Mouse (Mus musculus) adrenal gland, postnatal 25 days (tissue): ENCODE results near the gene Nav2. TPM values are rescaled to one million over a fixed set of nuclear protein-coding genes. Genes with fewer than 3 reads are reported as not detected.

Source experiments
- DNase-seq: peaks from one replicate; pipeline ENCODE4 v3.0.0; 2021; ENCODE audit warnings: mixed read lengths
- total RNA-seq: library from RNA; stranded (reverse); gene quantifications from 2 replicates; pipeline ENCODE4 v1.2.3, GENCODE M21; 2021

Nav2 gene
- total RNA-seq, 1 experiment from 2014 or later = 11.6 TPM

DNA sequence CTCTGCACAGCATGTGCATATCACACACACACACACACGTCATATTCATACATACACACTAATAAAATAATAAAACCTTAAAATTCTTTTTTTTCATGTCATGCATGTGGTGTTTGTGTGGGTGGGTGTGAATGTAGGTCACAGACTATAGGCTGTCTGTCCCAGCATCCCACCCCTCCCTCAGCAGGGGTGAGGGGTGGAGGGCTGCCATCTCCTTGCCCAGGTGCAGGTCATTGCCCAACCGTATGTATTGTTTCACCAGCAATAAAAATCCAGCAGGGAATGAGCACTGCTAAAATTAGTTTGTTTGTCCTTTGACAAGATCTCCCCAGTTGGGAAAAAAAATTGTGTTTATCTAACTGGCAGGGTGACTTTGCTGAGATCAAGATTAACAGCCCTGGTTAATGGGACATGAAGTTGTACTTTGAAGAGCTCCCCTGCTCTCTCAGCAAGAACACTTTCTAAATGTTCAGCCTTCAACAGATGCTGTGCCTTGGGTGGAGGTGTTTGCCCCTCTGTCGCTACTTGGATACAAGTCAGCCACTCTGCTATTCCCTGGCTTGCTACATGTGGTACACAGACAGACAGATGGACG, 580.1 kb downstream of the Nav2 start:
- no peak for DNase-seq

DNA sequence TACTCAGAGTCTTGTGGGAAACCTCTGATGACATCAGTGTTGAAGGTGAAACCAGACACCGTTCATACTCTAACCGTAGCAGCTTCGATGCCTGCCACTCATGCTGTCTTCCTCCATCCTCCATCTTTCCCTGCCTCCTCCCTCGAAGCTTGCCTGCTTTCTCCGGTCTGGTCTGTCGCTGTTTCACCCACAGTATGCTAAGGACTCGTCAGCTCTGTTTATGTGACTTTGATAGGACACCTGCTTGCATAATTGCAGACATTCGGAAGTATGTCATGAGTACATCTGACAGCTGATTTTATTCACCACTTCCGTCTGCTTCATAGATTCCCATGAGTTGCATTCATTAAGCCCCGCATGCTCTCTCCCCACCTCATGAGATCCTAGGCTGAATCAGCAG, 582.3 kb downstream of the Nav2 start:
- DNase-seq = no peak

DNA sequence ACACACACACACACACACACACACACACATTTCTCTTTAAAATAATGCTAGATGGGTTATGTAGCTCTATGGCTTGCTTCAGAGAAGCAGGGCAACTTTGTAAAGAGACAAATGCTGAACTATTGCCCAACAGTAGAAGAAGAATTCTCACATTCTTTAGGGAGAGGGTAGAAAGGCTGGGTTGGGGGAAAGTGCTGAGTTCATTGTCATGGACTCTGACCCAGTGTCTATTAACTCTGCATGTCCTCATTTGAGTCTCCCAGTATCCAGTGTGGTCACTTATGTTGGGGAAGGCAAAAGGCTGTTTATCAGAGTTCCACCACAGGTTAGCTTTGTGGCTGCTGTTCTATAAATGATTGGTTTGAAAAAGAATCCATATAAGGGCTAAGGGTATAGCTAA, 584.1 kb downstream of the Nav2 start:
- no peak for DNase-seq

DNA sequence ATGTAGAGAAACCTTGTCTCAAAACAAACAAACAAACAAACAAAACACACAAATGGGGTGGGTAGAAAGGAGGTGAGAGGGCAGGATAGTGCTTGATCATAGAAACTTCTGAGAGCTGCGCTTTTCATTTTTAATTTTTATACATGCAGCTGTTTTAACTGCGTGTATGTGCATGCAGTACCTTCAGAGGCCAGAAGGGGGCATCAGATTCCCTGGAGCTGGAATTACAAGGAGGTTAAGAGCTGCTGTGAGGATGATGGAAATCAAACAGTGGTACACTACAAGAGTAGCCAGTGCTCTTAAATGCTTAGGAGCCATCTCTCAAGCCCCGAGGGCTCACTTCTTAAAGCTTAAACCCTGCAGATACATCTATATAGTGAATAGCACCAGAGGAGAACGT, 584.7 kb downstream of the Nav2 start:
- DNase-seq = peak; percentile 45

DNA sequence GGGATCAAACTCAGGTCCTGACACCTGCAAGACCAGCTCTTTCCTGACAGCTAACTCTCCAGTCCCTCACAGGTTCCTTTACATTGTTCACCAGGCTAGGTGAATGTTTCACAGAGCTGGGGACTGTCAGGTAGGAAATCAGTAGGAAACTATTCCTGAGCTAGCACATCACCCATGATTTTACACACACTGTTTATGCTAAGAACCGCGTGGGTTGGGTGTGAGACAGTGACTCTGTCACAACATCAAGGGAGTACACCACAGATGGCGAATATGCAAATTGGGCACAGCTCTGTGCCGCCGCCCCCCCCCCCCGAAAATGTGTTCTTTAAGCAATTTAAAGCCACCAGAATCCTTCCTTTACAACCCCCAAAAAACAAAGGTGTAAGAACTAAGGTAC, 586.1 kb downstream of the Nav2 start:
- no peak for DNase-seq

DNA sequence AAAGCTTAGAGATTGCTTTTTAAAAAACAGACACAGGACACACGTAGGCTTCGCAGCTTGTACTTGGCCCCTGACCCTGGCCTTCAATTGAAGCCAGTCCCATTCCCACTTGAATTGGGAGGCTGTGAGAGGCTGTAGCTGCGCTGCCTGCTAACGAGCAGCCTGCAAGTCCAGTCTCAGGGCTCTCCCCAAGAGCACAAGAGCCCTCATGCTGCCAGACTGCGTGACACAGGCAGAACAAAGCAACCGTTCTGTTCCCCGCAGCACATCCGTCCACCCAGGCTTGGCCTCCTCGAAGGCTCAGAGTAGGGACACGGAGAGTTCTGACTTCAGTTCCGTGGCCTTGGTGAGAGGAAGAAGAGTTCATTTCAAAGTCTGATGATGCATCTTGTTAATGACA, 587.6 kb downstream of the Nav2 start:
- no peak for DNase-seq

DNA sequence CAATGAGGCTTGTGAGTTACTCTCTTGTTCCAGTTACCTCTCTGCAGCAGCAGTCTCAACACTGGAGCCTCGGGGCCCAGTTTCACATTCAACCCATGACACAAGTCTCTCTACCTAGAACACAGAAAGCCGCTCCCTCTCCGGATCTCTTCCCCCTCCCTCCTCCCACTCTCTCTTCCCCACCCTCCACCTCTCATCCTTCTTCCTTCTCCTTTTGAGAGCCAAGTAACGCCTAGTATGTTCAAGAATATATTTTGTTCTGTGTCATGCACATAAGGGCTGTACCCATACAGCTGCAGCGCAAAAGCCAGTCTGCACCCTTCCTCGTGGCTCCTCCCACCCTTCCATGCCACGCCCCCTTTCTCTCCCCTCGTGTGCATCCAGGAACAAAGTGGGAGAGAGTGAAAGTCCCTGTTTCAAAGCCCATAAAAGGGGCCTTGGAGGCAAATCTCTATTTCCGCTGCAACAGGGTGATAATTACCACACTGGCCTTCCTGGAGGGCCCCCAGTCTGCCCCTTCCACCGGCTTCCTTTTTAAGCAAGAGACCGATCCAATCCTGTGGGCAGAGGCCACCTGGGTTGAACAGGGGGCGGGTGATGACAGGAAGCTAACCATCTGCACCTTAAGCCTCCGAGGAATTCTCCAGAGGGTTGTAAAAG, 588.4 kb downstream of the Nav2 start:
- no peak for DNase-seq

DNA sequence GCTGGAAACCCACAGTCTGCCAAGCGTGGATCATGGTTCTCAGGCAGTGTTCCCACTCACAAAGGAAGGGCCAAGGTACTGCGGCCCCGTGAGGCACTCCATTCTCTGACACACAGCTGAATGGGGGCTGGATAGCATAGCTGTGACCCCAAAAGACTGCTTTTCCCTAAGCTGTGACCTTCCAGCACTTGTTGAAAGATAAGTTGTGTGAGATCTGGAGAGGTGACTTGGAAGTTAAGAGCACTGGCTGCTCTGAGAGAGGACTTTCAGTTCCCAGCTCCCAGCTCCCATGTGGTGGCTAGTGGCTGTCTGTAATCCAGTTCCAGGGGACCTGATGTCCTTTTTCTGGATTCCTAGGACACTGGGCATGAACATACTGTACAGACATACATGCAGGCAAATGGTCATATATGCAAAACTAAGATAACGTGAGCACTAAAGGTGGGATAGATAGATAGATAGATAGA, 588.9 kb downstream of the Nav2 start:
- no peak for DNase-seq

DNA sequence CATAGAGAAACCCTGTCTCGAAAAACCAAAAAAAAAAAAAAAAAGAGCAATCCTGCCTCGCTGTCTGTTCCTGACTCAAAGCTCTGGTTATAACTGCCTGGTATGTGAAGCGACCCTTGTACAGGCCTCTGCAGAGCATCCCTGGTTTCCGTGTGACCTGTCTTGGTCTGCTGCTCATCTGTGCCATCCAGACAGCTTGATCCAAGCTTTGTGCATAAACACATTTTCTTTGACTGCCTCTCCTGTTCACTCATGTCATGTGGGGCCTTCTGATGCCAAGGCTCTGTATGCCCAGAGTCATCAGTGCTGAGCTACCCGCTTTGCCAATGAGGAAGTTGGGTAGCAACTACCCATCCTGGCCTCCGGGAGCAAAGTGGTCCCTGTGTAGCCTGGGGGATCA, 591.1 kb downstream of the Nav2 start:
- DNase-seq = no peak

DNA sequence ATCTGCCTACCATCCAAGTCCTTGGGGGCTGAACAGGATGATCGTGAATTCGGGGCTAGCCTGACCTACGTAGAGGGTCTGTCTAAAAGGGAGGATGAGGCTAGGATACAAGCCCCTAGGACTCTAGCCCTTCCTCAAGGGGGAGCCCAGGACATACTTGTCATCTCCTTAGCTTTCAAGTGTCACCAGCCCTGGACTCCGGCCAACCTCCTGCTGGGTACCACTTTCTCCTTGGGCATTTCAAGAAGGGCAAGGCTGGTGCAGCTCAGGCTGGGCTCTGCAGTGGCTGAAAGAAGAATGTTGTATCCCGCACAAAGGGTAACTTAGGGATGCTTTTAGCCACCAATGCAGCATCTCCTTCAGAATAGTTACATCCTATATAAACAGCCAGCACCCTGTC, 592.4 kb downstream of the Nav2 start:
- no peak for DNase-seq

DNA sequence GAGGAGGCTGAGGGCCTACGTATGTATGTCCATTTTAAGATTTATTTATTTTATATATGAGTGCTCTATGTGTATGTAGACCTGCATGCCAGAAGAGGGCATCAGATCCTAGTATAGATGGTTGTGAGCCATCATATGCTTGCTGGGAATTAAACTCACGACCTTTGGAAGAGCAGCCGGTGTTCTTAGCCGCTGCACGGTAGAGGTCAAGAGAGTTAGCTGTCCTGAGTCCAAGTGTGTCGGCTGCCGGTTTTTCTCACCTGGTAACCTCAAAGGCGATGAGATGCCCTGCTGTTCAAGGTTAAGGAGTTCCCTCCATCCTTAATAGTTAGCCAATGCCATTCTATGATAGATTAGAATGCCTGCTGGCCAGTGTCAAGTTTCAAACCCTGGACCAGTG, 594.9 kb downstream of the Nav2 start:
- DNase-seq = no peak

DNA sequence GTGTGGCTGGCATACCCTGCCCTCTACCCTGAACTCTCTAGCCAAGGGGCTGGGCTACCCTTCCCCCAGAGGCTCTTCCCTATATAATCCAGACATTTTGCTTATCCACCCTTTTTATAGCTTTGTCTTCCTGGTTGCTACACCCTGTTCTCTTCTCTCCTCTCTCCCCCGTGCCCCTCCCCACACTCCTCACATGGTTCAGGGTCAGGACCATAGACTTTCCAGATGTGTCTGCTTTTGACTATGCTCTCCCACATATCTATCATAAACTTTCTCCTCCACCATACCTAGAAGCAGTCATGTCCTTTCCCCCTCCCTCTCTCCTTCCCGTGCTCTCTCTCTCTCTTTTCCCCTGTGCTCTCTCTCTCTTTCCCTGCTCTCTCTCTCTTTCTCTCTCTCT, 595.4 kb downstream of the Nav2 start:
- no peak for DNase-seq

DNA sequence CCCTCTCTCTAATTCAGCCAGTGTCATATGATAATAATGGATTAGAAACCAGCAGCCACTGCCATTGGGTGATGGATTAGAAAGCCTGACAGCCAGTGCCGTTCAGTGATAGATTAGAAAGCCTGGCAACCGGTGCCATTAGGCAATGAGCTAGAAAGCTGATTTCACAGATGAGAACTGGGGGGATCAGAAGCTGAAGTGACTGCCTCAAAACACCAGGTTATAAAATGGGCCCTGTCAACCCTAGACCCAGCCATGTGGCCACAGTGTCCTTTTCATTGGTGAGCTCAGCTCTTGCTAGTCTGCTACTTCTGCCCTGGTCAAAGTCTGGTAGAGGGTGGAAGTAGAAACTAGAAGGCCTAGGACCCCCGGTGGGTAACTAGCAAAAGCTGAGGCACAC, 595.8 kb downstream of the Nav2 start:
- DNase-seq = no peak

DNA sequence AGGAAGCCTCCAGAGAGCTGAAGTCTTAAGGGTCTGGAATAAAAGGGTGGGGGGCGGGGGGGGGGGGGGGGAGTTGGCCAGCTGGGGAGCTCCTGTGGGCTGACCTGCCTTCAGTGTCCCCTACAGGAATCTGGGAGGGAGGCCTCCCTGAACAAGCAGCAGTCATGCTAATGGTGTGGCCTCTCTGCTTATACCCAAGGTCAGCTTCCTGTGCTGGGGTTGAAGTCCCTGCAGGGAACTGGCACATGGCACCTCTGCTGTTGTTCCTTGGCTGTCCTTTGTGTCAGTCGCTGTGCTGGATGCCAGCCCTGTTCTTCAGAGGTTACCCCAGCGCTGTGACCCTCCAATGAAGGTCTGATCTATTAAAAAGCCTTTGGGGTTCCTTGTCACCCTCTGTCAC, 596.5 kb downstream of the Nav2 start:
- DNase-seq = no peak

DNA sequence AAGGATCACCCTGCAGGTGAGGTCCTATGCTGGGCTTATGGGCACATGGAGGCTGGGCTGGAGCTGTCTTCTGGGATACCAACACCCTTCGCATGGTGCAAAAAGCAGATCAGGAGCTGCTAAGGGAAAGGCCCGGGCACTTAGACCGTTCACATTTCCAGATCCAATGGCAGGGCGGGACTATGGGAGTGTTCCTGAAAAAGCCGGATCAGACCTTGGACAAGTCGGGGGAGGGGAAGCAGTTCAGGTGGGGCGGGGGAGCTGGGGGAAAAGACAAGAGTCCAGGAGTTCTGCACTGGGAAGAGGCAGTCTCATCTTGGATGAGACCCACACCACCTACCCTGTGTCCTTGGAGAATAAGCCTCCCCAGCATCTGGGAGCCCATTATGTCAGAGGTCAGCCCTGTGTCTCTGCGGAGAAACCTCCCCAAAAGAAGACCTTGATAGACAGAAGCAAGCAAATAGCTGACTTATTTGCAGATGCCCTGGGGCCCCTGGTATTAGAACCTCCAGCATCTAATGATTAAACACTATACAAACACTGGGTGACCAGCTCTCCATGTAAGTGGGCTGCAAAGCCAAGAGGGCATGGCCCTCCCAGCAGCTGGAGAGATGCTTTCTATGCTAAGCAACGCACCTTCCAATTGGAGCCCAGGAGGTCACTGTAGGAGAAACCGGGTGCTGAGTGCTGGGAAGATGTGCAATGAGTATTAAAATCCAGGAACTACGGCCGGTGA, 597.7 kb downstream of the Nav2 start:
- DNase-seq = no peak

DNA sequence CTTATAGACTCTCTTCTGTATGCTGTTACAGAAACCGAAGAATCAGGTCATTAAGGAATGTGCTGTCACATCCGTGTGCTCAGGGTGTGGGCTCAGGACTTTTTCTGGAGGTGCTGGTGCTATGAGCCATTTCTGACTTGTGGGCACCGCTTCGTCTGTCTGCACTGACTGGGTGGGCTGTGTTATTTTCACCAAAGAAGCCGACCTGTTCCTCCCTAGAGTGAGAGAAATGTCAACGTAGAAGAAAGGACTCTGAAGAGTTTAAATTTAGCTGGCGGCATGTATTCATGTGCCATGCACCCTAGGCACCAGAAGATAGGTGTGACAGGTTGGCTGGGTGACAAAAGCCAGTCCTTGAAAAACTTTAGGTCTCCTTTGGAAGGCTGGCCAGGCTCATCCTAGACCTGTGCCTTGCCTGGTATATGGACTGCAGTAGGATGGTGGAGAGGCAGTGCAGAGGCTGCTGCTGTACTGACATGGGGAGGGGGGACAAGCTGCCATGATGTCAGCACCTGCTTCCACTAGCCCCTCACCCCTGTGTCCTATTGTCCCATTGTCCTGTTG, 599.5 kb downstream of the Nav2 start:
- DNase-seq = no peak

DNA sequence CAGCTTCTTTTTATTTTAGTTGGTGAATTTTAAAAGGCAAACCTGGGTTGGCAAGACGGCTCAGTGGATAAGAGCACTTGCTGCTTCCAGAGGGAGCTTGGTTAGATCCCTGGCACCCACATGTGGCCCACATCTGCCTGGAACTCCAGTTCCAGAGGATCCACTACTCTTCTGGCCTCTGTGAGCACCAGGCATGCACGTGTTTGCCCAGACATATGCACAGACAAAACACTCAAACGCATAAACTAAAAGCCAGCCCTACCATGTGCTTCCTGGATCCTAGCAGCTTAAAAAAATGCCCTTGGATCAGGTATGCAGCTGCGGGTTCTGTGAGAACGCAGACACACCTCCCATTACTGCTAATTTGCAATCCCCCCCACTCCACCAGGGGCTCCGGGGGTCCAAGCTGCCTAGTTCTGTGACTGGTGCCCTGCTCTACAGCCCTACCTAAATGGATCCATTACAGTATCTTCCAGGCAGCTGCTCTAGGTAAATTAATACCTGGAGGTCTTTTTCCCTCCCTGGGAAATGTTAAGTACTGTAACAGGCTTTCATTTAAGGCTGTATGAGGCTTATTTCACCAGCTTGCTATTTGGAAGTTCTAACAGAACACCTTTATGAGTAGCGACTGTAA, 603.4 kb downstream of the Nav2 start:
- no peak for DNase-seq

DNA sequence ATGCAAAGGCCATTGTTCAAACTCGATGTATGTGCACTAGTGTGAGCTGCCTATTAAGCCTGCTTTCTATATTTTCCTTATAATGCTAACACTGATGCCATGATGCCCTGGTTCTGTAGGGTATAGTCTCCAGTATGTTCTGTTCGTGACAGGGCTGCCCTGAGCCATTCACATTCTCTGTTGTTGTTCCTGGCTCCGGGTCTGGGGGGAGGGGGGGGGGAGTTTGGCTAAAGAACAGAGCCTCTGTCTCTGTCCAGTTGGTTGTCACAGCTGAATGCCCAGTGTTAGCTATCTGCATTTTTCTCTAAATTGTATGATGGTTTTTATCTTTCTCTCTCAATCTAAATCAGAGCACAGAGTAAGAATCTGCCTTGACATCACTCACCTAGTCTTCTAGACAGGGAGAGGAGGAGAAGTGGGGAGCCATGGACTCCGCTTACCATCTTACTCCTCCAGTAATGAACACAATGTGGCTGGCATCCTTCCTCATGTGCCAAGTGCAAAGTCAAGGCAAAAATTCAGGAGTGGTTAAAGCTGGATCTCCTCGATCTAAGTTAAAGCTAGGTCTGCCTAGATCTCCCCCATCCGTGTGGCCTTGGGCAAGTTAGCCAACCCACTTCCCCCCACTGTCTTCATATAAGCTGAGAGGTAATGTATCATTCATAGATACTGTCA, 605.4 kb downstream of the Nav2 start:
- DNase-seq = no peak

DNA sequence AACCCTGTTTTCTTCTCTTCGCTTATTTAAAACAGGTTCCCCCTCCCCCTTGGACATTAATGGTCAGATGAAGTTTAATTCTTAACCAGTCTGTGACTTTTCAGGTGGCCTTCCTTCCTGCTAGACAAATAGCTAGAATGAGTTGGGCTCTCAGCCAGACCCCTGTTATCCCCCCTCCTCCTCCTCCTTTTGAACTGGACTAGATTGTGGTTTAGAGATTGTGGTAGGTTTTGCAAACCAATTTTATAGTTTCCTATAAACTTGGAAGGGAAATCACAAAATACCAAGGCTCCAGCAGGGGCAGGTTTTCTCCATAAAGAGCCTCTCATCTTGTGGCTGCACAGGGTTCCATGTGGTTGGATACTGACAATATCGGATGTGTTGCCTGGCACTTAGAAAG, 606.5 kb downstream of the Nav2 start:
- DNase-seq = no peak

DNA sequence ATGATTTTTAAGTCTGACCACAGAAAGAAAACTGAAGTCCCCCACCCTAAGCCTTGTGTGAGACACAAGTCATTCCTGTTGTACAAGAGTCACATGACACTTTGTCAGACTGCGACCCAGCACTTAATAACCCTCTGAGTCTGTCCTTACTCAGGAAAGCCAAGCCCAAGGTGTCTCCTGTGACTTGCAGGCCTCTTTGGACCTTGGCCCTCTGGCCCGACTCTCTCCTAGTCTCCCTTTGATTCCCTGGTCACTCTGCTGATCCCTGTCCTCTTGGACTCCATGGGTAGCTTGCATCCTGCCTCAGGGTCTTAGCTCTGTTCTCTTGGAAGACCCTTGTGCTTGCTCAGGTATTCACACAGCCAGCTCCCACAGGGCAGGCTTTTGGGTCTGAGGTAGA, 612.0 kb downstream of the Nav2 start:
- DNase-seq = no peak

DNA sequence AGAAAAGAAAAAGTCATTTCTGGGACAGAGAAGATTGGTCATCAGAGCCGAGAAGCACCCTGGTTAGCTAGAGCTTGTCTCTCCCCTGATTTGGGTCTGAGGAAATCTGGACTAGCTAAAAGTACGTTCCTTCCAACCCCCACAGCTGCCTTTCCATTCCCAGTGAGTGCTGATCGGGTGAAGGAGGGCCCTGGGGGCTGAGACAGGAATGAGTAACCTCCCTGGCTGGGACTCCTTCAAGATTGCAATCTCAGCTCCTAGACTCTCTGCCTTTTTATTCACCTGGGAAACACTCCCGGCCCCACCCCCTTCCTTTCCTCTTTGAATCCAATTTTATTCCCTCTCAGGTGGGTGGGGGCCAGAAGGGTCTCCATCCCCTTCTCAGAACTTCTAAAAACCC, 612.8 kb downstream of the Nav2 start:
- DNase-seq = no peak

DNA sequence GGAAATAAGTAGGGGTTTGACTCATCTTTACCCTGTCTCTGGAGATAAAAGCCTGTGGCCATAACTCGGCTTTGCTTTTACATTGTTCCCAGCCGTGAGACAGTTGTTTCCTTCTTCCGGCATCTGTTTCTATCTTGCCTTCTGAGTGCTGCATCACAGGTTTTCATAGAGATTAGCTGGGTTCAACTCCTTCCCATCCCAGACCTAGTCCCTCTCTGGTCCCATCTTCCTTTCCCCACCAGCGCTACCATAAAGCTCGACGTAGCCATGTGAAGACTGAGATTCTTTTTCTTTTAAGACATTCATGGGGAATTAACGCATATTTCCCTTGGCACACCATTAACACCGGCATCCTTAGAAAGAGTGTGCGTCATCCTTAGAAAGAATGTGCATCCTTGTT, 613.5 kb downstream of the Nav2 start:
- no peak for DNase-seq
